Mouse (Mus musculus): ENCODE measurements around the gene Tcf3.

DNA sequence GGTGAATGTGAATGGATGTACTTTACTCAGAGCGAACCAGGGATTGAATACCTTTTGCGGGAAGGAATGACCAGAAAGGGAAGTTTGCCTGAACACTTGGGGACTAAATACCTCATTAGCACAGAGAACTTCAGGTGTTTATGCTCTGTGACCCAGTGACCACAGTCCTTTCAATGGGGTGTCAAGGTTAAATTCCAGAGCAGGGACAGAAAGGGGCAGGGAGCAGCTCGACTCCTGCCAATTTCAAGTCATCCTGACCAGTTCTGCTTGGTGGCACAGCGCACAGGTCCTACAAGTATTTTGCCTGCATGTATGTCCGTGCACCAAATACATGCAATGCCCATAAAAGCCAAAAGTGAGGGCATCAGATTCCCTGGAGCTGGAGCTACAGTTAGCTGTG lies 31.6 kb upstream of the Tcf3 start:
- TF ChIP-seq EP300 (IDR thresholded peaks at IDR 0.05; ENCODE audit: low read depth), result no peak
- TF ChIP-seq CTCF (IDR thresholded peaks at IDR 0.05; ENCODE audit: low read depth), result no peak

Data from liver, embryonic 14.5 days (tissue).